Mouse (Mus musculus) limb, embryonic 14.5 days (tissue): ENCODE measurements around the gene Lrmp. TPM values are rescaled to one million over a fixed set of nuclear protein-coding genes. Genes with fewer than 3 reads are reported as not detected.
A peak's percentile ranks its signal among the peaks of the same experiment; 100 is the strongest.

Experiments
- ATAC-seq: fragments of 200-750 bp; cut with Nextera tagmentation; 2 replicates; pipeline ENCODE4 v1.8.0; 2017; ENCODE audit warnings: low read depth, moderate number of reproducible peaks, moderate TSS enrichment; ENCODE audit not compliant: low FRiP score
- DNase-seq: peaks from one replicate; pipeline ENCODE4 v3.0.0-alpha.2; 2015; ENCODE audit warnings: low spot score
- H3K27ac ChIP-seq: fragments of 300-500 bp; sonication (generic); replicated peaks from 2 replicates; pipeline ENCODE4 v1.5.1; 2014; ENCODE audit warnings: low read depth, mild to moderate bottlenecking, low read length, moderate library complexity, mixed read lengths
- H3K27me3 ChIP-seq: fragments of 300-500 bp; sonication (generic); 2 replicates; pipeline ENCODE4 v1.6.1; 2014; ENCODE audit warnings: low read length, mixed read lengths; ENCODE audit not compliant: control insufficient read depth, insufficient read depth
- H3K36me3 ChIP-seq: fragments of 300-500 bp; sonication (generic); 2 replicates; pipeline ENCODE4 v1.6.1; 2014; ENCODE audit warnings: mild to moderate bottlenecking, low read length, moderate library complexity, mixed read lengths; ENCODE audit not compliant: control insufficient read depth, insufficient read depth
- H3K4me1 ChIP-seq: fragments of 300-500 bp; sonication (generic); 2 replicates; pipeline ENCODE4 v1.6.1; 2014; ENCODE audit warnings: antibody characterized with exemption, low read length, mixed read lengths; ENCODE audit not compliant: control insufficient read depth, insufficient read depth
- H3K4me2 ChIP-seq: fragments of 300-500 bp; sonication (generic); replicated peaks from 2 replicates; pipeline ENCODE4 v1.6.1; 2014; ENCODE audit warnings: low read depth, mild to moderate bottlenecking, low read length, moderate library complexity; ENCODE audit not compliant: severe bottlenecking
- H3K4me3 ChIP-seq: fragments of 300-500 bp; sonication (generic); replicated peaks from 2 replicates; pipeline ENCODE4 v1.5.1; 2014; ENCODE audit warnings: low read length
- H3K9ac ChIP-seq: fragments of 300-500 bp; sonication (generic); 2 replicates; pipeline ENCODE4 v1.6.1; 2014; ENCODE audit warnings: mild to moderate bottlenecking, low read depth, low read length, moderate library complexity; ENCODE audit not compliant: severe bottlenecking
- H3K9me3 ChIP-seq: fragments of 300-500 bp; sonication (generic); 2 replicates; pipeline ENCODE4 v1.6.1; 2016; ENCODE audit warnings: low read length; ENCODE audit not compliant: control insufficient read depth
- POLR2A ChIP-seq: fragments of 200-500 bp; IDR thresholded peaks from 2 replicates; pipeline ENCODE4 v1.8.0; 2012; ENCODE audit warnings: inconsistent platforms, mild to moderate bottlenecking, moderate library complexity, borderline replicate concordance; ENCODE audit not compliant: insufficient read depth, insufficient read length; ENCODE audit errors: extremely low read depth
- WGBS: fragments of 180-500 bp; shearing (Covaris S2); extraction: QIAGEN DNeasy Blood & Tissue Kit; methylation state at CpG from one replicate; pipeline ENCODE4 v1.1.7; 2014; 5-methylcytosine and 5-hydroxymethylcytosine counted together
- polyA plus RNA-seq, 2 experiments: library from polyadenylated mRNA; depleted of rRNA in 1 of 2; stranded (reverse) in 1 of 2; unstranded in 1 of 2; fragments of >200 nt; fragmentation: Nextera tagmentation in 1 of 2; extraction: Ambion mirVana in 1 of 2; gene quantifications; 2 replicates each; pipeline versions ENCODE4 v1.2.1 to v1.2.3; 2012 to 2014

The Lrmp gene
- polyA plus RNA-seq, 2 experiments = 4.3 to 5.5 TPM

GRCm38 (mm10) chr6:145210816-145211338 is 95.4 kb downstream of the Lrmp start, which contains the start of the genes Casc1 and Etfrf1:
Casc1 (minus strand) TSS chr6:145211005.
Etfrf1 (plus strand) TSS chr6:145211134.
- ATAC-seq = peak; percentile 99
- WGBS = under 1% methylated on average over 35 of the region's 36 CpGs
- H3K4me1 ChIP-seq = 0 out of 2 replicates have a peak, but pooled peaks cover 3% of the 10 kb centered on the region
- no peaks in the 10 kb centered on the region for H3K9me3 ChIP-seq
- peak within 1 kb of the TSS; percentile 68 for H3K4me2 ChIP-seq
- peak within 1 kb of the TSS; percentile 86 for H3K9ac ChIP-seq
- DNase-seq = peak; percentile 100
- peak; percentile 96; the same call in 1 of the 2 replicates for TF ChIP-seq POLR2A
- H3K27ac ChIP-seq = peak within 1 kb of the TSS; percentile 95
- H3K27me3 ChIP-seq = no peaks in the 10 kb centered on the region
- peak within 1 kb of the TSS; percentile 73 for H3K4me3 ChIP-seq
- H3K36me3 ChIP-seq = no peaks in the 10 kb centered on the region

GRCm38 (mm10) chr6:145211376-145212305 is 96.2 kb downstream of the Lrmp start:
- Histone ChIP-seq H3K9ac (peak overlapping the region; percentile 86), H3K4me2 (peak overlapping the region; percentile 68), H3K4me3 (peak overlapping the region; percentile 73), H3K27me3 (no peaks in the 10 kb centered on the region), H3K4me1 (0 out of 2 replicates have a peak, but pooled peaks cover 3% of the 10 kb centered on the region), H3K9me3 (no peaks in the 10 kb centered on the region), H3K27ac (peak overlapping the region; percentile 95), H3K36me3 (0 out of 2 replicates have a peak, but pooled peaks cover 2% of the 10 kb centered on the region)
- no peak for TF ChIP-seq POLR2A
- WGBS = 3% methylated on average over 21 of the region's 21 CpGs
- no peak for DNase-seq
- peak; percentile 16 for ATAC-seq

- Histone ChIP-seq H3K9me3 (no peaks in the 10 kb centered on the region), H3K27me3 (no peaks in the 10 kb centered on the region), H3K9ac (no peak overlapping the region), H3K4me2 (no peak overlapping the region), H3K4me1 (0 out of 2 replicates have a peak, but pooled peaks cover 3% of the 10 kb centered on the region), H3K36me3 (peaks cover 18% of the 10 kb centered on the region), H3K4me3 (no peak overlapping the region), H3K27ac (no peak overlapping the region)
- DNase-seq = no peak
- 82% methylated on average over 2 of the region's 2 CpGs for WGBS
- no peak for ATAC-seq
- no peak for TF ChIP-seq POLR2A
Observed at GRCm38 (mm10) chr6:145213916-145214315, 98.5 kb downstream of the Lrmp start.

GRCm38 (mm10) chr6:145215826-145216225 is 100.4 kb downstream of the Lrmp start:
- Histone ChIP-seq H3K9me3 (no peaks in the 10 kb centered on the region), H3K4me1 (no peaks in the 10 kb centered on the region), H3K4me3 (no peak overlapping the region), H3K9ac (no peak overlapping the region), H3K4me2 (no peak overlapping the region), H3K27me3 (no peaks in the 10 kb centered on the region), H3K36me3 (peaks cover 28% of the 10 kb centered on the region), H3K27ac (no peak overlapping the region)
- DNase-seq (no peak), ATAC-seq (no peak)
- WGBS = 88% methylated on average over 3 of the region's 3 CpGs
- TF ChIP-seq POLR2A = no peak

GRCm38 (mm10) chr6:145224246-145224645 is 108.8 kb downstream of the Lrmp start:
- 92% methylated on average over 6 of the region's 6 CpGs for WGBS
- H3K4me3 ChIP-seq = no peak overlapping the region
- no peak overlapping the region for H3K9ac ChIP-seq
- H3K4me2 ChIP-seq = no peak overlapping the region
- H3K4me1 ChIP-seq = no peaks in the 10 kb centered on the region
- TF ChIP-seq POLR2A = no peak
- no peak overlapping the region for H3K27ac ChIP-seq
- DNase-seq = no peak
- no peak for ATAC-seq
- H3K27me3 ChIP-seq = no peaks in the 10 kb centered on the region
- peaks cover 31% of the 10 kb centered on the region for H3K36me3 ChIP-seq
- no peaks in the 10 kb centered on the region for H3K9me3 ChIP-seq

Other genes starting within 250 kb of the Lrmp start
- gene Bcat1, start 39.5 kb upstream of the Lrmp start, polyA plus RNA-seq (2012; rRNA removed) = 10.9 and 11.6 TPM in 2 replicates
- gene Bcat1, start 39.5 kb upstream of the Lrmp start, polyA plus RNA-seq (2014; fragmentation: Nextera tagmentation; extraction: Ambion mirVana) = 30.4 and 34.0 TPM in 2 replicates
- gene Casc1, start 95.4 kb downstream of the Lrmp start, polyA plus RNA-seq (2012; rRNA removed) = 0.93 and 1.00 TPM in 2 replicates
- 0.29 and 0.41 TPM in 2 replicates for gene Casc1, start 95.4 kb downstream of the Lrmp start, polyA plus RNA-seq (2014; fragmentation: Nextera tagmentation; extraction: Ambion mirVana)
- 16.6 and 20.1 TPM in 2 replicates for gene Etfrf1, start 95.5 kb downstream of the Lrmp start, polyA plus RNA-seq (2012; rRNA removed)
- gene Etfrf1, start 95.5 kb downstream of the Lrmp start, polyA plus RNA-seq (2014; fragmentation: Nextera tagmentation; extraction: Ambion mirVana) = 29.5 and 29.8 TPM in 2 replicates
- 33.3 and 35.1 TPM in 2 replicates for gene Kras, start 134.6 kb downstream of the Lrmp start, polyA plus RNA-seq (2012; rRNA removed)
- gene Kras, start 134.6 kb downstream of the Lrmp start, polyA plus RNA-seq (2014; fragmentation: Nextera tagmentation; extraction: Ambion mirVana) = 67.8 and 74.1 TPM in 2 replicates